Mouse (Mus musculus) thymus, adult 2 months (tissue): Measurements from ENCODE around the gene Gm49380. TPM values are rescaled to one million over a fixed set of nuclear protein-coding genes. Genes with fewer than 3 reads are reported as not detected.

Source experiments
- DNase-seq: peaks from one replicate; pipeline ENCODE4 v3.0.0; 2021
- H3K27ac ChIP-seq: fragments of 200-500 bp; 2 replicates; pipeline ENCODE4 v1.5.1; 2012; ENCODE audit warnings: low read length, control low read depth; ENCODE audit not compliant: control insufficient read depth, insufficient read depth
- H3K27me3 ChIP-seq: fragments of 200-500 bp; 2 replicates; pipeline ENCODE4 v1.6.1; 2012; ENCODE audit warnings: mild to moderate bottlenecking, low read length, moderate library complexity, mixed read lengths; ENCODE audit not compliant: control insufficient read depth, insufficient read depth
- H3K36me3 ChIP-seq: fragments of 200-500 bp; 2 replicates; pipeline ENCODE4 v1.6.1; 2012; ENCODE audit warnings: mild to moderate bottlenecking, low read length, moderate library complexity; ENCODE audit not compliant: control insufficient read depth, insufficient read depth
- H3K4me1 ChIP-seq: fragments of 200-500 bp; replicated peaks from 2 replicates; pipeline ENCODE4 v1.6.1; 2012; ENCODE audit warnings: low read length; ENCODE audit not compliant: control insufficient read depth, insufficient read depth
- H3K4me3 ChIP-seq: fragments of 200-500 bp; 2 replicates; pipeline ENCODE4 v1.5.1; 2012; ENCODE audit warnings: mild to moderate bottlenecking, low read length, control low read depth, moderate library complexity; ENCODE audit not compliant: control insufficient read depth, insufficient read depth
- CTCF ChIP-seq: fragments of 200-500 bp; IDR thresholded peaks from 2 replicates; pipeline ENCODE4 v1.5.1; 2012; ENCODE audit warnings: mild to moderate bottlenecking, control low read depth, low read length, moderate library complexity, borderline replicate concordance; ENCODE audit not compliant: control insufficient read depth, poor library complexity, insufficient read depth; ENCODE audit errors: extremely low read depth
- POLR2A ChIP-seq: fragments of 200-500 bp; IDR thresholded peaks from 2 replicates; pipeline ENCODE4 v1.6.1; 2012; ENCODE audit warnings: mild to moderate bottlenecking, low read length, control low read depth, moderate library complexity; ENCODE audit not compliant: control insufficient read depth, poor library complexity, insufficient read depth; ENCODE audit errors: extremely low read depth
- WGBS: fragments of 180-500 bp; shearing (Covaris S2); methylation state at CpG from one replicate; pipeline ENCODE4 v1.1.7; 2018; 5-methylcytosine and 5-hydroxymethylcytosine counted together
- polyA plus RNA-seq: library from polyadenylated mRNA; depleted of rRNA; stranded (reverse); fragments of >200 nt; gene quantifications from 2 replicates; pipeline ENCODE4 v1.2.3, GENCODE M21; 2012; rRNA removed

Gene Gm49380
- polyA plus RNA-seq, 1 experiment, result not detected

DNA sequence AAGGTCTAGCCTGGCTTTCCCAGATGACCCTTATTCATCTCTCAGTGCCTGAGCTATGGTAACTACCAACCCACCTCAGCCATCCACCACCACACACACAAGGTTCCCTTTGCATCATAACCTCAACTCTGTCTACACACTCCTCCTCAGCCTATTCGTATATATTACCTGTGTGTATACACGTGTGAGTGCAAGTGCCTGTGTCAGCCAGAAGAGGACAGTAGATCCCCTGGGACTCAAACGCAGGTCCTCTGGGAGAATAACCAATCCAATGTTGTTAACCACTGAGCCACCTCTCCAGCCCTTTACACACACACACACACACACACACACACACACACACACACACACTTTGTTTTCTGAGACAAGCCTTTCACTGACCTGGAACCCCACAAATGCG is 82.7 kb downstream of the Gm49380 start:
- Histone ChIP-seq H3K4me3 (no peak overlapping the region), H3K36me3 (no peaks in the 10 kb centered on the region), H3K4me1 (peaks cover 71% of the 10 kb centered on the region), H3K27me3 (no peaks in the 10 kb centered on the region), H3K27ac (peak overlapping the region; percentile 96)
- WGBS, result 70% methylated on average over 4 of the region's 4 CpGs
- no peak for TF ChIP-seq CTCF
- TF ChIP-seq POLR2A, result no peak
- no peak for DNase-seq

DNA sequence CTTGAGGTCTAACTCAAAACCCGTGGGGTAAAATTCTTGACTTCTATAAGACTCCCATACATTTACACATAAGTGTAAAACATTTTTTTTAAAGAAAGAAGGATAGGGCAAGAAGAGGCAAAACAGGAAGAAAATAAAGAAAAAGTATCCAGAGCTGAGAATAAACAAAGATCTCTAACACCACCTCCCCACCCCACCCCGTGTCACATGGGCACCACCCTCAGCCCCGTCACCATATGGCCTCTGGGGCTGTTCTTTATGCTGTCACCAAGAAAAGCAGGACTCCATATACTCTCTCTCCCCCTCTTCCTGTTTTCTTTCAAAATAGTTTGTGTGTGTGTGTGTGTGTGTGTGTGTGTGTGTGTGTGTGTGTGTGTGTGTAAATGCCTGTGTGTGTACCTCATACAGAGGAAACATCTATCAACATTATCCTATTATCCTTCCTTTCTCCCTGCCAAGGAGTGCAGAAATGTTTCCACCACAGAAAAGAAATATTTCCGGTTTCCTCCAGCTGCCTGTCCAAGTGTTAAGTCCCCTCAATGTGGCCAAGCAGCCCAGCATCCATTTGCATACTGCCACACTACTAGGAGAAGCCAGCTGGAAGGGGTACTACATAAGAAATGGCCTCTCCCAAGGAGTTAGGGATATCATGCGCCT is 83.6 kb downstream of the Gm49380 start:
- Histone ChIP-seq H3K4me1 (peaks cover 64% of the 10 kb centered on the region), H3K27ac (peak overlapping the region; percentile 96), H3K4me3 (no peak overlapping the region), H3K36me3 (no peaks in the 10 kb centered on the region), H3K27me3 (no peaks in the 10 kb centered on the region)
- 30% methylated on average over 5 of the region's 5 CpGs for whole genome bisulfite sequencing
- TF ChIP-seq POLR2A (no peak), CTCF (no peak)
- DNase-seq, result peak; percentile 63

DNA sequence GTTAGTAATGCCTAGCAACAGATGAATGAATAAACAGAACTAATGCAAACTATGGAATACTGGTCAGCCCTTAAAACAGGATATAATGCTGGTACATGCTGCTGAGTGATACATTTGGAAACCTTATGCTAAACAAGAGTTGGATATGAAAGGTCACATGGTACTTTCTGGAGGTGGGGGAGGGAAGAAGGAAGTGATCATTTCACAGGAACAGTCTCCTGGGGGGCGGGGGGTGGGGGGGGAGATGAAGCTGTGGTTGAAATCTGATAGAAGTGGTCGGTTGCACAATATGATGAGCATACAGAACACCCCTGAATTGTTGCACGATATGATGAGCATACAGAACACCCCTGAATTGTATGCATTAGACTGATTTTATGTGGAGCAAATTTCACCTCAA is 89.2 kb downstream of the Gm49380 start:
- peaks cover 54% of the 10 kb centered on the region for H3K4me1 ChIP-seq
- H3K27me3 ChIP-seq, result no peaks in the 10 kb centered on the region
- no peak overlapping the region for H3K4me3 ChIP-seq
- no peaks in the 10 kb centered on the region for H3K36me3 ChIP-seq
- TF ChIP-seq POLR2A, result no peak
- no peak for TF ChIP-seq CTCF
- WGBS, result 6% methylated on average over 3 of the region's 3 CpGs
- no peak for DNase-seq
- H3K27ac ChIP-seq, result peak overlapping the region; percentile 97

DNA sequence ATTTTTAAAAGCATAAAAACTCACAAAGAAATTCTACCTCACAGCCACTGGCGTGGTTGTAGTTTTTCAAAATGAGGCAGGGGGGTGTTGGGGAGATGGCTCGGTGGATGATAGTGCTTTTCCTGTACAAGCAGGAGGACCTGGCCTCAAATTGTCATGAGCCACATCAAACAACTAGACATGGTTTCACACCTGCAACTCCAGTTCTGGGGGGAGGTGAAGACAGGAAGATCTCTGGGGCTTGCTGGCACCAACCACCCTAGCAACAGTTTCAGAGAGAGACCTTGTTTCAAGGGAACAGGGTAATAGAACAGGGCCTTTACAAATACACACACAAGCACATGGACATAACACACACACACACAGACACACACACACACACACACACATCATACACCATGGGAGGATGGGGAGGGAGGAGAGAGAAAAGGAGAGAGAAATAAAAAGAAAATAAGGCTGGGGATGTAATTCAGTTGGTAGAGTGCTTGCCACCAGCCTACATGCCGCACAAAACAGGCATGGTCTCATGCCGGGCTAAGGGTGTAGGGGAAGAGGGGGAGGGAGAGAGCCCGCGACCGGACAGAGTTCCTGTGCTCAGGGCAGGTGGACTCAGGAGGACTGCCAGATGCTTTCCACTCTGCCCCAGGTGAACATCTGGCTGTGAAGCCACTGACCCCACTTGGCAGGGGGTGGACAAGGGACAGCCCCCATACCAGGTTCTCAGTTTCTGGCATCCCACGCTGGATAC is 91.0 kb downstream of the Gm49380 start:
- peaks cover 60% of the 10 kb centered on the region for H3K4me1 ChIP-seq
- H3K27ac ChIP-seq, result peak overlapping the region; percentile 97
- H3K4me3 ChIP-seq, result peak overlapping the region; percentile 29
- no peaks in the 10 kb centered on the region for H3K27me3 ChIP-seq
- no peak for TF ChIP-seq POLR2A
- TF ChIP-seq CTCF, result no peak
- DNase-seq, result peak; percentile 83
- no peaks in the 10 kb centered on the region for H3K36me3 ChIP-seq
- 6% methylated on average over 8 of the region's 8 CpGs for WGBS

DNA sequence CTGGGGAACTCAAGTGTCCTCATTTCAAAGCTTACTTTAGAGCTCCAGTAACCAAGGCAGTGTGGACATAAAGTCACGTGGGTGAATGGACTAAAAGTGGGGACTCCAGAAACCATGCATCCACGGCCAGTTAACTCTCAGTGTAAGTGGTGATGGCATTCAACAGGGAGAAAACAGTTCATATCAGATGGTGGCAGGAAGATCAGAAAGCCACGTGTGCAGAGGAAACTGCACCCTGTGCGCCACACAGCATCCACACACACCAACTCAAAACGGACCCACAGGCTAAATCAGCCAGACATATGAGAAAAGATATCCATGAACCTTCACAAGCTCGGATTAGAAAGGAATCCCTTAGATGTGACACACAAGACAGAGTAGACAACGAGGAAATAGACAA is 93.3 kb downstream of the Gm49380 start:
- Histone ChIP-seq H3K36me3 (no peaks in the 10 kb centered on the region), H3K27ac (peak overlapping the region; percentile 91), H3K4me3 (no peak overlapping the region), H3K27me3 (no peaks in the 10 kb centered on the region), H3K4me1 (peaks cover 60% of the 10 kb centered on the region)
- no peak for TF ChIP-seq CTCF
- no peak for TF ChIP-seq POLR2A
- DNase-seq, result peak; percentile 52
- WGBS, result 6% methylated on average over 7 of the region's 7 CpGs

DNA sequence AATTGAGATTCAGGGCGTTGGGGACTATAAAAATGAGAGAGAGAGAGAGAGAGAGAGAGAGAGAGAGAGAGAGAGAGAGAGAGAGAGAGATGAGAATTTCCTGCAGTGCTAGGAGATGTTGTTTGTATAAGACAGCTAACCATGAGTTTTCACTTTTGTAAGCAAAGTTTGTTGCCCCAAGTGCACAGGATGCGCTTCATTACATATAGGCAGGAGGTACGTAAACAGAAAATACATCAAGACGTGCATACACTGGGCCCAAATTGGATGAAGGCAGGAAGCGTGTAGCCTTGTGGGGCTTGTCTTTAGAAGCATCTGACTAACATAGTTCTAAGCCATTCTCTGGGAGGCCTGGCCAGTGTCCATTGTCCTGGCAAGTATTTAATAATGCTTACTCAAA is 95.5 kb downstream of the Gm49380 start:
- no peak overlapping the region for H3K4me3 ChIP-seq
- WGBS, result 50% methylated on average over 5 of the region's 5 CpGs
- no peak for DNase-seq
- peaks cover 66% of the 10 kb centered on the region for H3K4me1 ChIP-seq
- no peaks in the 10 kb centered on the region for H3K27me3 ChIP-seq
- H3K27ac ChIP-seq, result peak overlapping the region; percentile 80
- no peaks in the 10 kb centered on the region for H3K36me3 ChIP-seq
- no peak for TF ChIP-seq CTCF
- no peak for TF ChIP-seq POLR2A

Other genes with a start within 250 kb of the Gm49380 start
- 3,068 and 3,478 TPM in 2 replicates for gene Thy1, start 70.1 kb downstream of the Gm49380 start, polyA plus RNA-seq
- gene Usp2, start 46.5 kb downstream of the Gm49380 start, polyA plus RNA-seq, result 4.5 and 6.8 TPM in 2 replicates
- gene Mfrp, start 11.8 kb downstream of the Gm49380 start, polyA plus RNA-seq, result 0.09 TPM in 1 of 2 replicates, not detected in the other
- gene C1qtnf5, start 6.3 kb downstream of the Gm49380 start, polyA plus RNA-seq, result 3.4 and 5.0 TPM in 2 replicates
- 72.3 and 119 TPM in 2 replicates for gene Rnf26, start within 50 bp of the Gm49380 start, polyA plus RNA-seq
- gene Mcam, start 21.0 kb upstream of the Gm49380 start, polyA plus RNA-seq, result 13.0 and 18.7 TPM in 2 replicates
- 132 and 194 TPM in 2 replicates for gene Cbl, start 120.5 kb upstream of the Gm49380 start, polyA plus RNA-seq
- 6.1 and 13.0 TPM in 2 replicates for gene Ccdc153, start 127.2 kb upstream of the Gm49380 start, polyA plus RNA-seq
- gene Pdzd3, start 138.0 kb upstream of the Gm49380 start, polyA plus RNA-seq, result 0.55 and 0.59 TPM in 2 replicates
- gene Nlrx1, start 155.1 kb upstream of the Gm49380 start, polyA plus RNA-seq, result 13.4 and 16.2 TPM in 2 replicates
- 1.2 and 2.7 TPM in 2 replicates for gene Abcg4, start 175.1 kb upstream of the Gm49380 start, polyA plus RNA-seq
- 71.1 and 71.9 TPM in 2 replicates for gene Hinfp, start 192.2 kb upstream of the Gm49380 start, polyA plus RNA-seq
- gene C2cd2l, start 206.8 kb upstream of the Gm49380 start, polyA plus RNA-seq, result 94.1 and 110 TPM in 2 replicates
- gene Dpagt1, start 212.5 kb upstream of the Gm49380 start, polyA plus RNA-seq, result 47.9 and 49.5 TPM in 2 replicates
- 891 and 1,033 TPM in 2 replicates for gene H2afx, start 221.2 kb upstream of the Gm49380 start, polyA plus RNA-seq
- 40.7 and 42.2 TPM in 2 replicates for gene Hmbs, start 230.7 kb upstream of the Gm49380 start, polyA plus RNA-seq
- 37.9 and 40.8 TPM in 2 replicates for gene Vps11, start 248.2 kb upstream of the Gm49380 start, polyA plus RNA-seq